Mouse (Mus musculus): ENCODE results near the gene Zmynd8.

The Zmynd8 gene

GRCm38 (mm10) chr2:165880501-165881182 lies 18.2 kb downstream of the Zmynd8 start:
- DNase-seq (ENCODE audit: low read depth, low spot score): no peak

DNA sequence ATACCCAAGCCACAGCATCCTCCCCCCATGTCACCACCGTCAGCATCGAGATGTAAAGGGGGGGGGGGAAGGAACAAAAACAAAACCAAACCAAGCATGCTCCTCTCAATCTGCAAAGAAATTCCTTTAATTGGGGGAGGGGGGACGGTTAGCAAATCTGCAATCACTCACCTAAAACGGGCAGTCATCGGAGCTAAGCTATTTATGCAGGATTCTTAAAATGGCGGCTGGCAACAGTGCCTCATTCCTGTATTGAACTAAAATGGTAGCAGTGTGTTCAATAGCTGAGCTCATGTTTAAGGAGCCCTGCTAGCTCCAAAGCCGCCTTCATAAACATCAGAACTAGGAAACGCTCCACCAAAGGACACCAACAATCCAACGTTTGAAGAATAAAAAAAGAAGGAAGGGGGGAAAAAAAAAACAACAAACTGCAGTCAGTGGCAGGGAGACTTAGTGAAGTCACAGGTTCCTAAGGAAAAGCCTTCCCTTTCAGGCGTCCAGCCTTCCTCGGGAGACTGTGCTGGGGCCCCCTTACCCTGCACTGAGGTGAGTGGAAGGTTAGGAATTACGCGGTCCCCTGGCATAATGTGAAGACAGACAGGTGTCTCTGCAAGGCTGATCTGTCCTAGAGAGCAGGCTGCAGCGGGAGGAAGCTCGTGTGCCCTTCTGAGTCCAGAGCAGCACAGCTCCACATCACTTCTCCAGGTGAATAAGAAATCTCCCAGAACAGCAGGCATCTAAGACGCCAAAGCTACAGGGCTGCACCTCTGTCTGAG lies 19.2 kb downstream of the Zmynd8 start:
- no peak for DNase-seq (ENCODE audit: low read depth, low spot score)

- no peak for DNase-seq (ENCODE audit: low read depth, low spot score)
Measured at GRCm38 (mm10) chr2:165878907-165879361, 19.9 kb downstream of the Zmynd8 start.

DNA sequence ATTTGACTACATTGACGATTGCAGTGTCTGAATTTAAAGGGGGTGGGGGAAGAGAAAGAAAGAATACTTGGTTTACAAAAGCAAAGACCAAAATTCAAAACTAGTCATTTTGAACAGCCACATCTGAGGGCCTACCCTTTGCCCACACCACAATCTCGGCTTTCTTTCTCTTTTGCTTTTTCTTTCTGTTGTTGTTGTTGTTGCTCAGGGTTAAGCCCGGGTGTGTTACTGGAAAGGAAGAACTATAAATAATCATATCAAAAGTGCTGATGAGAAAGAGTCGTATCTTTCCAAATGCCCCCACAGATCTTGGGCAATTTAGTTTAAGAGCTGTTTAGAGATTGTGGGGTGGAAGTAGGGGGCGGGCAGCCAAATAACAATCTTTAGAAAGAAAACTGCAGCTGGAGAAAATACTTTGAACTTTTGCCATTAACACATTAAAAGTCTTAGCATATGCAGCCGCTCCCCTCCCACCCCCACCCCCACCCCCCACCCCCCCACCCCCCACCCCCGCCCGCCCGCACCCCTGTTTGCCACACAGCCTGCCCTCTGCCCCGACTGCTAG lies 20.7 kb downstream of the Zmynd8 start:
- no peak for DNase-seq (ENCODE audit: low read depth, low spot score)

DNA sequence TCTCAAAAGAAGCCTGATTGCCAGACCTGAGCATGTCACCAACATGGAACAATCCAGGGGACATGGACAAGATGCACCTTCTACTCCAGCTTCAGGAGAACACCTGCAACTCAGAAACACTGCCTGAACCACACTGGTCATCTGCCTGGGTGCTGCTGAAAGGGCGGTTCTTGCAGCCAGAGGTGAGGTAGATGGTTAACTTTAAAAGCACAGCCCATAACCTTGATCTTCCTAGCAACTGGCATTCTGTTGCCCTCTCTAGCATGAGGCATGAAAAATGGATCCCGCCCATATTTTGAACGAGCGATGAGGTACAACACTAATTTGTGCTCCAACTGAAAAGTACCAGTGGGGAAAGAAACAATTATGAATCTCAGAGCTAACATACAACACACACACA lies 21.6 kb downstream of the Zmynd8 start:
- DNase-seq (ENCODE audit: low read depth, low spot score): no peak

DNA sequence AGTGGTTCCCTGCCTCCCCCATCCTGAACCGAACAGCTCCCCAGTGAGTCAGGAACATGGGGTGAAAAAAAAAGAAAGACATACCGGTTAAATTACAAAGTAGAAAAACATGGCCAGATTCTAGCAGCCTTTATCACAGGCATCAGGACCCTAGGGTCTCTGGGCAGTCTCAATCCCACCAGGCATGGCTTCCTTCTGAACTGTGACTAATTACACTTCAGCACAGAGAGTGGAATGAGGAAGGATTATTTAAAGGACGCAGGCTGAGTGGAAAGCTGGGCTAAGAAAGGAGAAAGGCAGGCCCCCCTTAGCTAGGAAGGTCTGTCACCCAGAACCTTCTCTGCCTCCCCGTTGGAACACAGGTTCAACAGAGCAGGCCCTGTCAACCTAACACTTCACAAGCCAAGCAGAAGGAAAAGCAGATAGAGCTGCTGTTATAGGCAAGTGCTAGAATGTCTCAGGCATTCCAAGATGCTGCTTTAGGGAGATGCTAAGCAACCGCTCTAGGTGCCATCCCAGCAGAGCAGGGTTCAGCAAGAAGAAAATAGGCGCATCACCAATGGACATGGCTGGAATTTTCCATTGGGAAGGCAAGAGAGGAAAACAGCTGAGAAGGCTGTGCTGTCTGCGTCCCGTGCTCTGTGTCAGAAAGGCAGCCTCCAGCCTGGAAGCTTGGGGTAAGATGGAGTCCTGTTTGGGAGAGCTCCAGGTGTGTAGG lies 22.5 kb downstream of the Zmynd8 start:
- DNase-seq (ENCODE audit: low read depth, low spot score): no peak

- DNase-seq (ENCODE audit: low read depth, low spot score): no peak
Measured at GRCm38 (mm10) chr2:165875406-165875955, 23.3 kb downstream of the Zmynd8 start.

DNA sequence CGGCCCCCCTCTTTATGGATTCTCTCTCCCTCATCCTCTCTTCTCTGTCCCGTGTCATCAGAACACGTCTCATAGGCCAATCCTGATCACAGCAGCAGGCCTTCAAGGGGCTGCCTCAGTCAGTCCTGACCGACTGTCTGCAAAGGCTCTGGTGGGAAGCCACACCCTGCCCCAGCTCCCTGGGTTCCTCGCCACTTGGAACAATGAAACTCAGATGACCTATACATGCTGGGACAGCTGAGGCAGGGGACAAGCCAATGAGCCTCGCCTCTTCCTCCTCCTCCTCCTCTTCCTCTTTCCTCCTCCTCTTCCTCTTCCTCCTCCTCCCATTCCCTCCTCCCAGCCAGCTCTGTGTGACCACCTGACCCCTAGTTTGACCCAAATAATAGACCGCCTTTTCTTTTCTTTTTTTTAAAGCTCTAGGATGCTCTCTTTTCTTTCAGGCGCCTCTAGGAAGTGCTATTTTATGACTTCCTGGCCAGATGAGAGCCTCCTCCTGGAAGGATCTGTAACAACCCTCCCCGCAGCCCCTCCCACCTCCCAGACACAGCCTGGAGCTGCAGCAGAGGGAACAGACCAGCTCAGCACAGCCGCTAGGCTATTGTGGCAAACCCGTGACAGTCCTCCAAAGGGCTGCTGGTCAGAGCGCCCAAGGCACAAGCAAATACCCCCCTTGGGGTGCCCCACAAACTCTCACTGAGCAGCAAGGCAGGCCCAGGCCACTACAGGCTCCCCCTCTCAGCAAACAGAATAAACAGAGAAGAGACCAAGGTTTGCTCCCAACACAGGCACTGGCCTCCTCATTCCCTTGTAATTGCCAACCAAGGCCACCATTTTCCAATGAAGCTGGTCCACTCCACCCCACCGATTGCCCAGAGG lies 24.1 kb downstream of the Zmynd8 start:
- no peak for DNase-seq (ENCODE audit: low read depth, low spot score)

DNA sequence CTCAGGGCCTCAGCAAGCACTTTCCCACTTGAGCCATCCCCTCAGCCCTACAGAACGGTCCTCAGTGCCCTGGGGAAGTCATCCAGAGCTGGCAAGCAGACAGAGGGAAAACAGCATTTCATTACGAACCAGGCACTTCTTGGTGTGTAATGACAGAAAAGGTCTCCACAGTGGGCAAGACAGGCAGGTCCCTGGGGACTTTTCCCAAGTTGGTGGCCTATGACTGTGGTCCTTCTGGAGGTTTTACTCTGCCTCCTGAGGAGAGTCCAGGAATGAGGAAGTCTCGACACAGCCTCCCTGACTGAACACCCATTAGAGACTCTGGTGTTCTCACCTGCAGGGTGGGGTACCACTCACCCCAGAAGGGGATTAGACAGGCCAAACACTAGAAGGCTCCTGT lies 25.0 kb downstream of the Zmynd8 start:
- no peak for DNase-seq (ENCODE audit: low read depth, low spot score)

- no peak for DNase-seq (ENCODE audit: low read depth, low spot score)
Measured at GRCm38 (mm10) chr2:165873196-165873595, 25.6 kb downstream of the Zmynd8 start.

- no peak for DNase-seq (ENCODE audit: low read depth, low spot score)
Measured at GRCm38 (mm10) chr2:165869257-165869656, 29.6 kb downstream of the Zmynd8 start.

DNA sequence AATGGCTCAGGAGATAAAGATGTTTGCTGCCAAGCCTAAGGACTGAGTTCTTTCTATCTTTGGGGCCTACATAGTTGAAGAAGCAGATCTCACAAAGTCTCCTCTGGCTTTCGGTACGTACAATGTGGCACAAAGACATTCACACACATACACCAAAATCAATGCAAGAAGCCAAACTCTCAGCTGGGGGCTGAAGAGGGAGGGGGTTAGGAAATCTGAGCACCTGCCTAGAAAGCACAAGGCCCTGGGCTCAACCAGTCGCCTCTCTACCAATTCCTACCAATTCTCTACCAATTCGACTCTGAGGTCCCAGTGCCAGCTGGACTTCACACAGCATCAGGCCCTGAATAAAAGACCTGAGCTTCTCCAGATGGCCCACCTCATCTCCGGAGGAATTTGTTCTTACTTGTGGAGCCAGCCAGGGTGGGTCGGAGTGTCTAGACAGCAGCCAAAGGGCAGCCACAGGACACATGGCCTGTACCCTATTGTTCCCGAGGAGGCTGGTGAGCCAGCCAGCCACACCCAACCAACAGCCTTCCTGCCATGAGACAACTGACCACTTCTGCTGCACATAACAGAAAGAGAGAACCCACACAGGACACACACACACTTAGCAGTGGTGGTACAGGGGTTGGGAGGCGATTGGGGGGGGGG lies 30.2 kb downstream of the Zmynd8 start:
- DNase-seq (ENCODE audit: low read depth, low spot score): no peak

- no peak for DNase-seq (ENCODE audit: low read depth, low spot score)
Measured at GRCm38 (mm10) chr2:165867549-165867948, 31.3 kb downstream of the Zmynd8 start.

- DNase-seq (ENCODE audit: low read depth, low spot score): no peak
Measured at GRCm38 (mm10) chr2:165866951-165867387, 31.8 kb downstream of the Zmynd8 start.

DNA sequence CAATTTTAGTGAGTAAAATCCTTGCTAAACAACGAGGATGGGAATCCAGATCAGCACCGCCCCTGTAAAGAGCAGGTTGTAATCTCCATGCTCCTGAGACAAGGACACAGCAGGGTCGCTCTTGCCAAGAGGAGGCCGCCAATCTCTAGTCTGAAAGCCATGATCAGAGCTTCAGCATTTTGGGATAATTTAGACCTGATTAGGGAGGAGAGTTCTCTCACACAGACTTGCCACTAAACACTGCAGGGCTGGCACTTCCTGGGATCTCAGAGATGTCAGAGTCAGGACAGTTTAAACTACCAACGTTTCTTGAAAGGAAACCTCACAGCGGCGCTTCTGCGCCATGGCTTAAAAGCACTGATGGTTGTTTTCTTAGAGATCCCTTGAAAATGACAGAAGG lies 32.4 kb downstream of the Zmynd8 start:
- no peak for DNase-seq (ENCODE audit: low read depth, low spot score)

GRCm38 (mm10) chr2:165864769-165865168 lies 34.0 kb downstream of the Zmynd8 start:
- no peak for DNase-seq (ENCODE audit: low read depth, low spot score)

DNA sequence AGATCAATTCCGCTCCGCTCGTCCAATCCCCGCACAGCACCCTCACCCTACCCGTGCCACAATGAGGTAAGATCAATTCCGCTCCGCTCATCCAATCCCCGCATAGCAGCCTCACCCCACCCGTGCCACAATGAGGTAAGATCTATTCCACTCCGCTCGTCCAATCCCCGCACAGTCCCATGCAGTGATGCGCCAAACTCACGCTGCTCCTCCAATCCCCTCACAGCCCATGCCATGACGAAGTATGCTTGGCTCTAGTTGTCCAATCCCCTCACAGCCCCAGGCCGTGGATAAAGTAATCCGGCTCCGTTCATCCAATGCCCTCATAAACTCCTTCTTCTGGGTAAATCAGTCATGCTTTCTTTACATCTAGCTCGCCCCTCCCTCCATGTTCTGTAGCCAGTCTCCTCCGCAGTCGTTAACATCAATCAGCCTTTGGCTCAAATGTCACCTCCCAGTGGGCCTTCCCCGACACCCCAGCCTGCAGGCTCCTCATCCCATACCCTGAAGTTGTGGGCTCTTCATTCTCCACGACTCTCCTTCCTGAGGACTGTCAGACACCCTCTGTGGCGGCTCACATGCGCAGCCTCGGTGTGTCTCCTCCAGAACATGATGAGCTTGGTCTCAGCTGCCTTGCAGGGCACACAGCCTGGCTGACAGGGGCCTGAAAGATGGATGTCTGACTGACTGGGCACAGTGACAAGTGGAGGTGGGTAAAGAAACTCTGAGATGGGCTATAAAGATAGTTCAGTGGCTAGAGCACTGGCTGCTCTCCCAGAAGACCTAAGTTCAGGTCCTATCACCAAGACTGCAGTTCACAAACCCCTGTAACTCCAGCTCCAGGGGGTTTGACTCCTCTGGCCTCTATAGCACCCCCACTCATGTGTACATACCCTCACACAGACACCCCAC lies 36.9 kb downstream of the Zmynd8 start:
- DNase-seq (ENCODE audit: low read depth, low spot score): no peak

DNA sequence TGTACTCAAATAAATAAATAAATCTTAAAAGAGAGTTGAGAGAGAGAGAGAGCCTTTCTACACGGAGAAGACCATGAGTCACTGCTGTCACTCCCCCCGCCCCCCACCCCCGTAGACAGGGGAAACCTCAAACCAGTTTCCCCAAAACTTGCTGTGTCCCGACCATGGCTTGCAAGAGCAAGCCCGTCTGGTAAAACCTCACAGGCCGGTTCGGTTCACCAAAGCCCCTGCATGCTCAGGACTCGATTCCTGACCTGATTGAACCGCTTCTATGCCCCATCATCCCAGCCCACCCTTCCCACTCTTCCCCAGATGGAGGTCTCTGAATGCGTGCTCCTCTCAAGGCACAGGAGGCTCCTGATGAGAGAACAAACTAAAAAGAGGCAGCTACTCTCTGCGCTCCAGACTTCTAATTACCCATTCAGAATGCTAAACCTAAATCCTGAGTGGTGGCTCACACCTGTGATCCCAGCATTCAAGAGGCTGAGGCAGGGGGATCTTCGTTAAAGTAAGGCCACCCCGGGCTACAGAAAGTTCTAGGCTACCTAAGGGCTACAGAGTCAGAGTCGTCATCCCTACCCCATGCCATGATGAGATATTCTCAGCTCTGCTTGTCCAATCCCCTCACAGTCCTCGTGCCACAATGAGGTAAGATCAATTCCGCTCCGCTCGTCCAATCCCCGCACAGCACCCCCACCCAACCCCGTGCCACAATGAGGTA lies 37.7 kb downstream of the Zmynd8 start:
- DNase-seq (ENCODE audit: low read depth, low spot score): no peak

DNA sequence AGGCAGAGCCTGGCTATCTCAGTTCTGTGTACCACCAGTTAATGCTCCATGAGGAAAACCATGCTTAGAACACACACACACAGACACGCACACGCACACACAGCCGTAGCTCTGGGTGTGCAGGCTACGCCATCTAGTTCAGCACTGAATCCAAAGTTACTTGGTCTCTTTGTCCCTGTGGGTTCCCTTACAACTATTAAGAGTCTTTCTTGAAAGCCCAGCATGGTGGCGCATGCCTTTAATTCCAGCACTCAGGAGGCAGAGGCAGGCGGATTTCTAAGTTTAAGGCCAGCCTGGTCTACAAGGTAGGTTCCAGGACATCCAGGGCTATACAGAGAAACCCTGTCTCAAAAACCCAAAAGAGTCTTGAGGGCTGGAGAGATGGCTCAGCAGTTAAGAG lies 38.4 kb downstream of the Zmynd8 start:
- DNase-seq (ENCODE audit: low read depth, low spot score): no peak
